11 mouse cellular contexts compared by ENCODE assay signal in the genomic region with DNA sequence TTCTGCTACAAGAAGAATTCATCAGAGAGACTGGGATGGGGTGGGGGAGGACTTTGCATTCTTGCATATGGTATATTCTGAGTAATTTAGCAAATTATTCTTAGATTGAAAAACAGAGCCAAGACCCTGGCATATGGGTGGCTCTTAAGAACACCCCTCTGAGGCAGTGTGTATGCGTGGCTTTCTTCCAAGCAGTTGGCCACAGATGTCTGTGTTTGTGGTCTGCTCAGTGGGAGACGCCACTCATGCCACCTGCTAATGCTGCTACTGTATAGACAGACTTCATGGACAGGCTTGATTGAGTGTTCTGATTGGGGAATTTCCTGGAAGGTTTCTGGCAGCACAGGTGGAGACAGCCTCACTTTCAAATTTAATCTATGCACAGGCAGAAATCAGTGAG.
DNase-seq lines count a peak whose midpoint lies in the region; ATAC-seq and TF ChIP-seq lines count a peak whose summit lies in the region.
"Had no signal": no experiment of that assay in that cellular context is flagged by ENCODE, and none has a peak within 500 bp of the region (broad histone marks: within the 10 kb centered on the region; RNA-seq: fewer than 3 reads in every experiment).

No protein-coding gene starts in this region.

- 68% methylated on average over 2 of the region's 2 CpGs for WGBS in midbrain, embryonic 13.5 days
- WGBS in midbrain, embryonic 10.5 days, result 91% methylated on average over 2 of the region's 2 CpGs
- WGBS in forebrain, postnatal 0 days, result 17% methylated on average over 2 of the region's 2 CpGs
- WGBS in heart, embryonic 11.5 days (ENCODE audit: insufficient replicate concordance), result 77% methylated on average over 2 of the region's 2 CpGs

- H3K9ac ChIP-seq in midbrain, embryonic 13.5 days (replicated peaks), result no peak overlapping the region
- no peak overlapping the region for H3K9ac ChIP-seq in forebrain, postnatal 0 days
- no peak overlapping the region for H3K9ac ChIP-seq in heart, embryonic 11.5 days (ENCODE audit: low read depth, low read length)
- H3K9ac ChIP-seq: heart, embryonic 12.5 days had no signal

- 0 out of 2 replicates have a peak, but pooled peaks cover 3% of the 10 kb centered on the region for H3K4me1 ChIP-seq in midbrain, embryonic 13.5 days (replicated peaks)
- peaks cover 24% of the 10 kb centered on the region for H3K4me1 ChIP-seq in midbrain, embryonic 10.5 days
- H3K4me1 ChIP-seq in forebrain, postnatal 0 days (ENCODE audit: insufficient read depth), result 0 out of 2 replicates have a peak, but pooled peaks cover 5% of the 10 kb centered on the region
- peaks cover 12% of the 10 kb centered on the region; the same call in 1 of the 2 replicates for H3K4me1 ChIP-seq in heart, embryonic 11.5 days (ENCODE audit: control insufficient read depth, insufficient read depth, low read length)

- H3K4me2 ChIP-seq in midbrain, embryonic 13.5 days (replicated peaks), result no peak overlapping the region
- H3K4me2 ChIP-seq in forebrain, postnatal 0 days (ENCODE audit: low read depth), result no peak overlapping the region
- H3K4me2 ChIP-seq in heart, embryonic 11.5 days, result no peak overlapping the region
- H3K4me2 ChIP-seq: heart, embryonic 12.5 days had no signal

- no peak overlapping the region for H3K27ac ChIP-seq in midbrain, embryonic 13.5 days
- H3K27ac ChIP-seq in midbrain, embryonic 10.5 days (replicated peaks), result no peak overlapping the region
- H3K27ac ChIP-seq in forebrain, postnatal 0 days (ENCODE audit: low read depth, low read length), result no peak overlapping the region
- no peak overlapping the region for H3K27ac ChIP-seq in heart, embryonic 11.5 days (ENCODE audit: low read depth, low read length)

- H3K27me3 ChIP-seq in midbrain, embryonic 13.5 days, result no peaks in the 10 kb centered on the region
- H3K27me3 ChIP-seq in midbrain, embryonic 10.5 days (ENCODE audit: low read depth, poor library complexity, severe bottlenecking), result no peaks in the 10 kb centered on the region
- H3K27me3 ChIP-seq in forebrain, postnatal 0 days (ENCODE audit: insufficient read depth, low read length), result no peaks in the 10 kb centered on the region
- H3K27me3 ChIP-seq in heart, embryonic 11.5 days (ENCODE audit: control insufficient read depth, insufficient read depth, low read length), result no peaks in the 10 kb centered on the region
- H3K27me3 ChIP-seq: heart, embryonic 12.5 days had no signal

- H3K9me3 ChIP-seq in midbrain, embryonic 13.5 days, result 0 out of 2 replicates have a peak, but pooled peaks cover 8% of the 10 kb centered on the region
- peaks cover 10% of the 10 kb centered on the region; the same call in 1 of the 2 replicates for H3K9me3 ChIP-seq in midbrain, embryonic 10.5 days (replicated peaks)
- no peaks in the 10 kb centered on the region for H3K9me3 ChIP-seq in forebrain, postnatal 0 days (ENCODE audit: low read length)
- H3K9me3 ChIP-seq in heart, embryonic 11.5 days (replicated peaks; ENCODE audit: control insufficient read depth, low read length), result no peaks in the 10 kb centered on the region

- intact Hi-C loops in left cerebral cortex, postnatal 14 days (cut with DNase I), result no loop called here

- ATAC-seq in midbrain, embryonic 13.5 days, result peak; percentile 72; the same call in 1 of the 2 replicates
- peak; percentile 97 for ATAC-seq in forebrain, postnatal 0 days
- ATAC-seq in heart, embryonic 11.5 days (replicated peaks; ENCODE audit: insufficient number of reproducible peaks, low FRiP score, low TSS enrichment), result no peak

- TF ChIP-seq CTCF in forebrain, postnatal 0 days (IDR thresholded peaks at IDR 0.05; ENCODE audit: low read depth), result no peak

- no peaks in the 10 kb centered on the region for H3K36me3 ChIP-seq in midbrain, embryonic 13.5 days
- H3K36me3 ChIP-seq in midbrain, embryonic 10.5 days, result no peaks in the 10 kb centered on the region
- H3K36me3 ChIP-seq in forebrain, postnatal 0 days (ENCODE audit: insufficient read depth), result no peaks in the 10 kb centered on the region
- no peaks in the 10 kb centered on the region for H3K36me3 ChIP-seq in heart, embryonic 11.5 days (ENCODE audit: control insufficient read depth, insufficient read depth, low read length)
- H3K36me3 ChIP-seq: heart, embryonic 12.5 days had no signal

- no peak overlapping the region for H3K4me3 ChIP-seq in midbrain, embryonic 13.5 days (replicated peaks)
- no peak overlapping the region for H3K4me3 ChIP-seq in midbrain, embryonic 10.5 days
- no peak overlapping the region for H3K4me3 ChIP-seq in forebrain, postnatal 0 days (ENCODE audit: low read depth, low read length)
- H3K4me3 ChIP-seq in heart, embryonic 11.5 days (ENCODE audit: low read depth, low read length), result no peak overlapping the region
- H3K4me3 ChIP-seq: heart, embryonic 12.5 days had no signal

- DNase-seq in midbrain, embryonic 10.5 days (ENCODE audit: low spot score), result no peak
- DNase-seq in forebrain, postnatal 0 days, result peak; percentile 92
- peak; percentile 8 to 41 for DNase-seq in left cerebral cortex, postnatal 14 days (ENCODE audit: low spot score in 2 of 2)
- DNase-seq in retina, embryonic 14.5 days (ENCODE audit: low spot score), result no peak
- DNase-seq in thymus, postnatal 25 days, result no peak
- DNase-seq in adrenal gland, postnatal 10 days, result no peak
- DNase-seq: kidney, postnatal 36 days; lung, adult 18-20 months had no signal

Comparison
In these comparisons a context has a peak if more than half of its experiments do, and no peak if none do; other contexts are left out.
1. DNase-seq: peak in forebrain, postnatal 0 days (single experiment) and left cerebral cortex, postnatal 14 days (2 of 2); none in midbrain, embryonic 10.5 days (single experiment), retina, embryonic 14.5 days (single experiment), thymus, postnatal 25 days (single experiment) and adrenal gland, postnatal 10 days (single experiment).